In the genomic region with DNA sequence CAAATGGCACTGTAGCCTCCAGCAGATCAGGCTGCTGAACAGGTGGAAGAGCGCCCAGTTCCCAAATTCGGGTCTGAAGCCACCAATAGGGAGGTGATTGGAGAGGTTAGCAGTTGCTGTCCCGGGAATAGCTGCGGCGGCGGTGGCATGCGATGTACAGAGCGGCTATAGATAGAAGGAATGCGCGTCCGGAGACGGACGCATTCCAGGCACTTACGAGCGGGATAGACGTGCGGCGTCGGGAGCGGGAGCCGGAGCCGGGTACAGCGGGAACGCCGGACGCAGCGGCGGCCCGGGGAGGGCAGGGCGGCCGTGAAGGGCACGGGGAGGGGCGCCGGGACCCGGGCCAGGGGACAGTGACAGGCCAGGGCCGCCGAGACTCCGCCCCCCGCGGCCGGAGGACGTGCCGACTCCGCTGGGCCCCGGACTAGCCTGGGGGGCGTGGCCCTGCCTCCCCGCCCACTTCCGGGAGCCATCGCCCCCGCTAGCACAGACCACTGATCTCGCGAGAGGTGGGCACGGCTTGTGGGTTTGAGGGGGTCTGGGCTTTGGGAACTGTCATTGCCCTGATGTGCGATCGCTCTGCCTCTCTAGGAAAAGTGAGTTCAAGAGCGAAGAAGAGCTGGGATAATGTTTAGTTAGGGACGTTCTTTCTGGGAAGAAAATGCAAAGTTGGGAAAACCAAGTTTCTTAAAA, we compare ENCODE assay signal across 8 mouse cellular contexts. TPM values are rescaled to one million over a fixed set of nuclear protein-coding genes. Genes with fewer than 3 reads are reported as not detected.
DNase-seq lines count a peak whose midpoint lies in the region; ATAC-seq and TF ChIP-seq lines count a peak whose summit lies in the region.

A gene (minus strand): TSS at position 356 of the 696 bp plus-strand sequence.

- WGBS in bone marrow, adult 2 months: 1% methylated on average over 57 of the region's 57 CpGs
- WGBS in embryonic facial prominence, embryonic 15.5 days: under 1% methylated on average over 56 of the region's 57 CpGs
- 1% methylated on average over 52 of the region's 57 CpGs for WGBS in kidney, embryonic 14.5 days
- under 1% methylated on average over 56 of the region's 57 CpGs for whole genome bisulfite sequencing in limb, embryonic 15.5 days

- peak; percentile 81 for TF ChIP-seq POLR2A in bone marrow, adult 2 months (IDR thresholded peaks at IDR 0.05; ENCODE audit: borderline replicate concordance, control insufficient read depth, low read depth, low read length)

- ATAC-seq in embryonic facial prominence, embryonic 15.5 days (ENCODE audit: insufficient number of reproducible peaks, low FRiP score, low TSS enrichment, low read depth): peak; percentile 98
- ATAC-seq in kidney, embryonic 14.5 days (ENCODE audit: low FRiP score, low TSS enrichment): peak; percentile 99
- ATAC-seq in limb, embryonic 15.5 days (ENCODE audit: insufficient number of reproducible peaks, low FRiP score, low TSS enrichment, low read depth): peak; percentile 99

- H3K4me2 ChIP-seq in embryonic facial prominence, embryonic 15.5 days (replicated peaks): peak within 1 kb of the TSS; percentile 63
- H3K4me2 ChIP-seq in kidney, embryonic 14.5 days (replicated peaks; ENCODE audit: low read depth, low read length): peak within 1 kb of the TSS; percentile 66
- H3K4me2 ChIP-seq in limb, embryonic 15.5 days: peak within 1 kb of the TSS; percentile 69

- no peaks in the 10 kb centered on the region for H3K27me3 ChIP-seq in embryonic facial prominence, embryonic 15.5 days
- H3K27me3 ChIP-seq in kidney, embryonic 14.5 days (ENCODE audit: control insufficient read depth, insufficient read depth, low read length): no peaks in the 10 kb centered on the region
- H3K27me3 ChIP-seq in limb, embryonic 15.5 days: no peaks in the 10 kb centered on the region

- DNase-seq in 416B (ENCODE audit: low read depth): peak; percentile 97
- DNase-seq in heart, adult 9 months (ENCODE audit: low spot score in 2 of 2): peak; percentile 96 to 97
- peak; percentile 68 to 87 for DNase-seq in monocyte, adult 2 months (ENCODE audit: low read depth in 1 of 2, low spot score in 2 of 2)
- peak; percentile 91 to 93 for DNase-seq in spleen, postnatal 36 days (ENCODE audit: low spot score in 2 of 2)

- H3K4me1 ChIP-seq in bone marrow, adult 2 months (ENCODE audit: control insufficient read depth, insufficient read depth, low read length): peaks cover 1% of the 10 kb centered on the region; the same call in 1 of the 2 replicates
- H3K4me1 ChIP-seq in embryonic facial prominence, embryonic 15.5 days: 0 out of 2 replicates have a peak, but pooled peaks cover 11% of the 10 kb centered on the region
- H3K4me1 ChIP-seq in kidney, embryonic 14.5 days (ENCODE audit: control insufficient read depth, insufficient read depth, low read length): peaks cover 15% of the 10 kb centered on the region; the same call in 1 of the 2 replicates
- peaks cover 7% of the 10 kb centered on the region; the same call in 1 of the 2 replicates for H3K4me1 ChIP-seq in limb, embryonic 15.5 days

- peak within 1 kb of the TSS; percentile 89 for H3K27ac ChIP-seq in bone marrow, adult 2 months (ENCODE audit: control insufficient read depth, insufficient read depth, low read depth, low read length, poor library complexity)
- H3K27ac ChIP-seq in embryonic facial prominence, embryonic 15.5 days (replicated peaks): peak within 1 kb of the TSS; percentile 94
- peak within 1 kb of the TSS; percentile 77 for H3K27ac ChIP-seq in kidney, embryonic 14.5 days (ENCODE audit: low read depth, low read length)
- peak within 1 kb of the TSS; percentile 93 for H3K27ac ChIP-seq in limb, embryonic 15.5 days

- H3K36me3 ChIP-seq in embryonic facial prominence, embryonic 15.5 days: peaks cover 10% of the 10 kb centered on the region
- H3K36me3 ChIP-seq in kidney, embryonic 14.5 days (ENCODE audit: control insufficient read depth, insufficient read depth, low read length): no peaks in the 10 kb centered on the region
- H3K36me3 ChIP-seq in limb, embryonic 15.5 days: no peaks in the 10 kb centered on the region

- H3K9ac ChIP-seq in embryonic facial prominence, embryonic 15.5 days: peak within 1 kb of the TSS; percentile 63
- peak within 1 kb of the TSS; percentile 77 for H3K9ac ChIP-seq in kidney, embryonic 14.5 days (ENCODE audit: low read depth, low read length)
- H3K9ac ChIP-seq in limb, embryonic 15.5 days: peak within 1 kb of the TSS; percentile 62

- H3K9me3 ChIP-seq in embryonic facial prominence, embryonic 15.5 days (replicated peaks): no peaks in the 10 kb centered on the region
- H3K9me3 ChIP-seq in kidney, embryonic 14.5 days (ENCODE audit: control insufficient read depth, low read length): no peaks in the 10 kb centered on the region
- H3K9me3 ChIP-seq in limb, embryonic 15.5 days: no peaks in the 10 kb centered on the region

- peak within 1 kb of the TSS; percentile 82 for H3K4me3 ChIP-seq in bone marrow, adult 2 months (replicated peaks; ENCODE audit: control insufficient read depth, low read depth, low read length)
- H3K4me3 ChIP-seq in embryonic facial prominence, embryonic 15.5 days (replicated peaks): peak within 1 kb of the TSS; percentile 82
- H3K4me3 ChIP-seq in kidney, embryonic 14.5 days (ENCODE audit: low read length): peak within 1 kb of the TSS; percentile 80
- H3K4me3 ChIP-seq in limb, embryonic 15.5 days: peak within 1 kb of the TSS; percentile 76

- no peak for TF ChIP-seq CTCF in bone marrow, adult 2 months (IDR thresholded peaks at IDR 0.05; ENCODE audit: control insufficient read depth, insufficient read depth, low read length)

RNA-seq across cellular contexts. Expression of the gene that starts here (rescaled TPM):
- polyA plus RNA-seq in bone marrow, adult 2 months (2011; ENCODE audit: insufficient read depth, insufficient read length, low replicate concordance, missing spikeins): 2.2 and 4.7 TPM in 2 replicates
- polyA plus RNA-seq in embryonic facial prominence, embryonic 15.5 days (2015; fragmentation: Nextera tagmentation; extraction: Ambion mirVana): 23.3 and 23.5 TPM in 2 replicates
- polyA plus RNA-seq in kidney, embryonic 14.5 days (2014; fragmentation: Nextera tagmentation; extraction: Ambion mirVana): 13.0 and 22.2 TPM in 2 replicates
- polyA plus RNA-seq in limb, embryonic 15.5 days (2015; fragmentation: Nextera tagmentation; extraction: Ambion mirVana): 24.0 and 37.2 TPM in 2 replicates

Comparison
In these comparisons a context has a peak if more than half of its experiments do, and no peak if none do; other contexts are left out.
1. Peak in every context shown above with its lines: DNase-seq, ATAC-seq, H3K4me3 ChIP-seq and H3K27ac ChIP-seq.